Mouse (Mus musculus): ENCODE results near the gene Spc25. TPM values are rescaled to one million over a fixed set of nuclear protein-coding genes. Genes with fewer than 3 reads are reported as not detected.

Gene Spc25
- total and polyA plus RNA-seq, 2 experiments: 0.81 to 3.5 TPM

GRCm38 (mm10) chr2:69187990-69188389 lies 18.0 kb downstream of the Spc25 start:
- Histone ChIP-seq H3K4me1 (ENCODE audit: control insufficient read depth, insufficient read depth, low read length) (no peaks in the 10 kb centered on the region), H3K27me3 (ENCODE audit: control insufficient read depth, insufficient read depth, low read length) (no peaks in the 10 kb centered on the region), H3K79me2 (ENCODE audit: control insufficient read depth, insufficient read depth, low read length) (no peaks in the 10 kb centered on the region), H3K9ac (ENCODE audit: low read depth, low read length) (no peak overlapping the region), H3K27ac (replicated peaks; ENCODE audit: insufficient read depth, low read depth, low read length) (no peak overlapping the region), H3K4me3 (ENCODE audit: insufficient read depth, low read depth, low read length) (no peak overlapping the region), H3K36me3 (ENCODE audit: control insufficient read depth, insufficient read depth, low read length) (peaks cover 33% of the 10 kb centered on the region)
- no peak for DNase-seq (ENCODE audit: extremely low read depth, low read depth, low spot score)
- no peak for TF ChIP-seq POLR2A (IDR thresholded peaks at IDR 0.05; ENCODE audit: extremely low read depth, insufficient read depth, low read length)
- TF ChIP-seq CTCF (IDR thresholded peaks at IDR 0.05; ENCODE audit: low read depth, low read length): no peak
- 97% methylated on average over 2 of the region's 2 CpGs for WGBS

- no peaks in the 10 kb centered on the region for H3K27me3 ChIP-seq (ENCODE audit: control insufficient read depth, insufficient read depth, low read length)
- no peaks in the 10 kb centered on the region for H3K4me1 ChIP-seq (ENCODE audit: control insufficient read depth, insufficient read depth, low read length)
- WGBS: 96% methylated on average over 4 of the region's 4 CpGs
- H3K9ac ChIP-seq (ENCODE audit: low read depth, low read length): no peak overlapping the region
- no peak overlapping the region for H3K4me3 ChIP-seq (ENCODE audit: insufficient read depth, low read depth, low read length)
- TF ChIP-seq POLR2A (IDR thresholded peaks at IDR 0.05; ENCODE audit: extremely low read depth, insufficient read depth, low read length) (no peak), CTCF (IDR thresholded peaks at IDR 0.05; ENCODE audit: low read depth, low read length) (no peak)
- no peaks in the 10 kb centered on the region for H3K79me2 ChIP-seq (ENCODE audit: control insufficient read depth, insufficient read depth, low read length)
- peaks cover 33% of the 10 kb centered on the region for H3K36me3 ChIP-seq (ENCODE audit: control insufficient read depth, insufficient read depth, low read length)
- no peak overlapping the region for H3K27ac ChIP-seq (replicated peaks; ENCODE audit: insufficient read depth, low read depth, low read length)
- DNase-seq (ENCODE audit: extremely low read depth, low read depth, low spot score): no peak
These were observed 26.3 kb downstream of the Spc25 start for GRCm38 (mm10) chr2:69179721-69180120.

DNA sequence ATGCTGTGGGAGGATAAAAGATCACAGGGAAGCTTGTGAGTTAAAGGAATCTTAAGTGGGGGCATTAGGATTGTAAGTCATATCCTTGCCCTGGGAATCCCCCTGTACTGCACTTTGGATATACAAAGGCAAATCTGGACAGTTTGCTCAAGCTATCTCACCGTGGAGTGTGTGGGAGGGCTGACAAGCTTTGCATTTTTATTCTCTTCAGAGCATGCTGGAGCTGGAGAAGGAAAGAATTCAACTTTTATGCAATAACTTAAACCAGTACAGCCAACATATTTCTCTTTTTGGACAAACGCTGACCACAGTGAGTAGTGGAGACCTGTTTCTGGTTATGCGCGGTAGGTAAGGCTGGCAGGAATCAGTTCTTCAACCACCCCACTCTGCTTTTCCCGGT lies 30.7 kb downstream of the Spc25 start:
- no peaks in the 10 kb centered on the region for H3K27me3 ChIP-seq (ENCODE audit: control insufficient read depth, insufficient read depth, low read length)
- H3K9ac ChIP-seq (ENCODE audit: low read depth, low read length): no peak overlapping the region
- WGBS: 83% methylated on average over 5 of the region's 5 CpGs
- H3K36me3 ChIP-seq (ENCODE audit: control insufficient read depth, insufficient read depth, low read length): peaks cover 16% of the 10 kb centered on the region
- no peaks in the 10 kb centered on the region for H3K4me1 ChIP-seq (ENCODE audit: control insufficient read depth, insufficient read depth, low read length)
- no peak overlapping the region for H3K4me3 ChIP-seq (ENCODE audit: insufficient read depth, low read depth, low read length)
- no peaks in the 10 kb centered on the region for H3K79me2 ChIP-seq (ENCODE audit: control insufficient read depth, insufficient read depth, low read length)
- no peak for DNase-seq (ENCODE audit: extremely low read depth, low read depth, low spot score)
- TF ChIP-seq CTCF (IDR thresholded peaks at IDR 0.05; ENCODE audit: low read depth, low read length) (no peak), POLR2A (IDR thresholded peaks at IDR 0.05; ENCODE audit: extremely low read depth, insufficient read depth, low read length) (no peak)
- no peak overlapping the region for H3K27ac ChIP-seq (replicated peaks; ENCODE audit: insufficient read depth, low read depth, low read length)

- H3K4me1 ChIP-seq (ENCODE audit: control insufficient read depth, insufficient read depth, low read length): no peaks in the 10 kb centered on the region
- 88% methylated on average over 9 of the region's 9 CpGs for WGBS
- peaks cover 28% of the 10 kb centered on the region for H3K36me3 ChIP-seq (ENCODE audit: control insufficient read depth, insufficient read depth, low read length)
- H3K27ac ChIP-seq (replicated peaks; ENCODE audit: insufficient read depth, low read depth, low read length): no peak overlapping the region
- H3K27me3 ChIP-seq (ENCODE audit: control insufficient read depth, insufficient read depth, low read length): no peaks in the 10 kb centered on the region
- no peak for DNase-seq (ENCODE audit: extremely low read depth, low read depth, low spot score)
- no peak overlapping the region for H3K4me3 ChIP-seq (ENCODE audit: insufficient read depth, low read depth, low read length)
- H3K79me2 ChIP-seq (ENCODE audit: control insufficient read depth, insufficient read depth, low read length): no peaks in the 10 kb centered on the region
- TF ChIP-seq POLR2A (IDR thresholded peaks at IDR 0.05; ENCODE audit: extremely low read depth, insufficient read depth, low read length) (no peak), CTCF (IDR thresholded peaks at IDR 0.05; ENCODE audit: low read depth, low read length) (no peak)
- H3K9ac ChIP-seq (ENCODE audit: low read depth, low read length): no peak overlapping the region
These were observed 35.5 kb downstream of the Spc25 start for GRCm38 (mm10) chr2:69170395-69171077.

GRCm38 (mm10) chr2:69158907-69159306 lies 47.1 kb downstream of the Spc25 start:
- Histone ChIP-seq H3K9ac (ENCODE audit: low read depth, low read length) (no peak overlapping the region), H3K79me2 (ENCODE audit: control insufficient read depth, insufficient read depth, low read length) (no peaks in the 10 kb centered on the region), H3K4me1 (ENCODE audit: control insufficient read depth, insufficient read depth, low read length) (peaks cover 3% of the 10 kb centered on the region; the same call in 1 of the 2 replicates), H3K36me3 (ENCODE audit: control insufficient read depth, insufficient read depth, low read length) (peaks cover 33% of the 10 kb centered on the region), H3K27me3 (ENCODE audit: control insufficient read depth, insufficient read depth, low read length) (no peaks in the 10 kb centered on the region), H3K27ac (replicated peaks; ENCODE audit: insufficient read depth, low read depth, low read length) (no peak overlapping the region), H3K4me3 (ENCODE audit: insufficient read depth, low read depth, low read length) (no peak overlapping the region)
- TF ChIP-seq CTCF (IDR thresholded peaks at IDR 0.05; ENCODE audit: low read depth, low read length) (no peak), POLR2A (IDR thresholded peaks at IDR 0.05; ENCODE audit: extremely low read depth, insufficient read depth, low read length) (no peak)
- no peak for DNase-seq (ENCODE audit: extremely low read depth, low read depth, low spot score)

GRCm38 (mm10) chr2:69156283-69156682 lies 49.7 kb downstream of the Spc25 start:
- Histone ChIP-seq H3K36me3 (ENCODE audit: control insufficient read depth, insufficient read depth, low read length) (peaks cover 26% of the 10 kb centered on the region), H3K4me1 (ENCODE audit: control insufficient read depth, insufficient read depth, low read length) (peaks cover 3% of the 10 kb centered on the region; the same call in 1 of the 2 replicates), H3K9ac (ENCODE audit: low read depth, low read length) (no peak overlapping the region), H3K79me2 (ENCODE audit: control insufficient read depth, insufficient read depth, low read length) (no peaks in the 10 kb centered on the region), H3K27me3 (ENCODE audit: control insufficient read depth, insufficient read depth, low read length) (no peaks in the 10 kb centered on the region), H3K27ac (replicated peaks; ENCODE audit: insufficient read depth, low read depth, low read length) (no peak overlapping the region), H3K4me3 (ENCODE audit: insufficient read depth, low read depth, low read length) (no peak overlapping the region)
- no peak for DNase-seq (ENCODE audit: extremely low read depth, low read depth, low spot score)
- 73% methylated on average over 7 of the region's 7 CpGs for WGBS
- TF ChIP-seq POLR2A (IDR thresholded peaks at IDR 0.05; ENCODE audit: extremely low read depth, insufficient read depth, low read length) (no peak), CTCF (IDR thresholded peaks at IDR 0.05; ENCODE audit: low read depth, low read length) (no peak)
